Mouse (Mus musculus) large intestine, adult 2 months (tissue): ENCODE results near the gene Zfp316. TPM values are rescaled to one million over a fixed set of nuclear protein-coding genes. Genes with fewer than 3 reads are reported as not detected.
A peak's percentile ranks its signal among the peaks of the same experiment; 100 is the strongest.

ENCODE experiments used
- DNase-seq: peaks from one replicate; pipeline ENCODE4 v3.0.0-alpha.2; 2012; ENCODE audit warnings: low read depth, low spot score
- WGBS: fragments of 180-500 bp; shearing (Covaris S2); methylation state at CpG from one replicate; pipeline ENCODE4 v1.1.7; 2018; 5-methylcytosine and 5-hydroxymethylcytosine counted together
- polyA plus RNA-seq: library from polyadenylated mRNA; depleted of rRNA; stranded (reverse); fragments of >200 nt; gene quantifications from 2 replicates; pipeline ENCODE4 v1.2.3, GENCODE M21; 2012; rRNA removed

Gene Zfp316
- polyA plus RNA-seq, 1 experiment, result 1.3 TPM

GRCm38 (mm10) chr5:143244926-143245325 is 24.9 kb downstream of the Zfp316 start:
- no peak for DNase-seq
- 97% methylated on average over 26 of the region's 26 CpGs for WGBS

- DNase-seq, result no peak
- 32% methylated on average over 9 of the region's 9 CpGs for WGBS
Observed at GRCm38 (mm10) chr5:143236036-143236435, 33.8 kb downstream of the Zfp316 start.

- DNase-seq, result peak; percentile 80
- under 1% methylated on average over 58 of the region's 58 CpGs for WGBS
Observed at GRCm38 (mm10) chr5:143235028-143235693, 34.7 kb downstream of the Zfp316 start, which contains the start of gene Zfp12. TSS of gene Zfp12 (plus strand) at chr5:143235163.

GRCm38 (mm10) chr5:143226790-143227189 is 43.0 kb downstream of the Zfp316 start, which contains the start of gene Spdye4a:
TSS of gene Spdye4a (minus strand) at chr5:143226890.
- no peak for DNase-seq
- WGBS, result 87% methylated on average over 3 of the region's 3 CpGs

- no peak for DNase-seq
- WGBS, result 61% methylated on average over 1 of the region's 1 CpGs
Observed at GRCm38 (mm10) chr5:143222287-143222686, 47.5 kb downstream of the Zfp316 start.

GRCm38 (mm10) chr5:143220996-143221395 is 48.8 kb downstream of the Zfp316 start:
- WGBS, result 72% methylated on average over 5 of the region's 5 CpGs
- no peak for DNase-seq

GRCm38 (mm10) chr5:143213832-143214231 is 56.0 kb downstream of the Zfp316 start:
- WGBS, result 22% methylated on average over 2 of the region's 2 CpGs
- DNase-seq, result peak; percentile 18

GRCm38 (mm10) chr5:143205015-143205414 is 64.8 kb downstream of the Zfp316 start:
- WGBS, result 76% methylated on average over 3 of the region's 3 CpGs
- no peak for DNase-seq

Other genes with a start within 250 kb of the Zfp316 start
- gene Rnf216, start 157.0 kb downstream of the Zfp316 start, polyA plus RNA-seq, result 15.7 and 19.4 TPM in 2 replicates
- not detected in 2 replicates for gene Olfr718-ps1, start 122.4 kb downstream of the Zfp316 start, polyA plus RNA-seq
- 2.6 and 3.1 TPM in 2 replicates for gene Rbak, start 89.2 kb downstream of the Zfp316 start, polyA plus RNA-seq
- not detected in 2 replicates for gene Spdye4b, start 89.0 kb downstream of the Zfp316 start, polyA plus RNA-seq
- gene Spdye4a, start 43.1 kb downstream of the Zfp316 start, polyA plus RNA-seq, result not detected in 2 replicates
- gene Zfp12, start 34.9 kb downstream of the Zfp316 start, polyA plus RNA-seq, result 4.1 and 4.5 TPM in 2 replicates
- 0.07 and 0.08 TPM in 2 replicates for gene Zfp853, start 23.6 kb upstream of the Zfp316 start, polyA plus RNA-seq
- 17.7 and 18.3 TPM in 2 replicates for gene E130309D02Rik, start 45.3 kb upstream of the Zfp316 start, polyA plus RNA-seq
- gene Zdhhc4, start 59.2 kb upstream of the Zfp316 start, polyA plus RNA-seq, result 53.3 and 63.0 TPM in 2 replicates
- gene Grid2ip, start 87.3 kb upstream of the Zfp316 start, polyA plus RNA-seq, result 0.16 and 0.22 TPM in 2 replicates
- gene Kdelr2, start 133.8 kb upstream of the Zfp316 start, polyA plus RNA-seq, result 216 and 221 TPM in 2 replicates
- 18.9 and 22.4 TPM in 2 replicates for gene Daglb, start 194.6 kb upstream of the Zfp316 start, polyA plus RNA-seq